Mouse (Mus musculus): Measurements from ENCODE around the gene Gstm1. TPM values are rescaled to one million over a fixed set of nuclear protein-coding genes. Genes with fewer than 3 reads are reported as not detected.
A peak's percentile ranks its signal among the peaks of the same experiment; 100 is the strongest.
"Not testable (repeated sequence)": the region's sequence is repeated elsewhere in the genome, so short reads cannot be mapped to it uniquely, and the experiment has no call there.

The Gstm1 gene
- polyA plus RNA-seq, 1 experiment from 2014 or later, result 335 TPM

DNA sequence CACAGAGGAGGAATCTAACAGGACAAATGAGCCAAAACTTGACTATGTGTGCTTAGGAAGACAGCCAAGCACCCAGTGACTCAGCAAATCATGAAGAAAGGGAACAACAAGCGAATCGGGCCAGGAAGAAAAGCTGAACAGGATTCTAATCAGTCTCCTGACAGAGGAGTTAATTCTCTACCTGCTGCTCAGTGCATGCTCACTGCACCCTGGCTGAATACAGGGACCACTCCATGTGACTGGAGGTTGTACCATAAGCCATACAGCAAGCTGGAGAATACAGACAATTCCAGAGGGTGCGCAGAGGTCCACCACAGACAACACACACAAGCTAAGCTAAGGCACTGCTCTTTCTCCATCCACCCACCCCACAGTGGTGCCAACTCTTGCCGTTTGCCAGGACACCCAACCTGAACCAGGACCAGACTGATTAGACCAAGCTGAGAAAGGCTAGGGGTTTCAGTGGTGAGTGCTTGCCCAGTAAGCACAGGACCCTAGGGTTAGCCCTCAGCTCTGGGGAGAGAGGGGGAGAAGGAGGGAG is 4.4 kb downstream of the Gstm1 start:
- Histone ChIP-seq H3K36me3 (no peaks in the 10 kb centered on the region), H3K27ac (no peak overlapping the region), H3K4me3 (replicated peaks) (no peak overlapping the region), H3K27me3 (replicated peaks) (no peaks in the 10 kb centered on the region), H3K9ac (no peak overlapping the region), H3K4me1 (replicated peaks) (peaks cover 19% of the 10 kb centered on the region), H3K4me2 (replicated peaks) (peak overlapping the region; percentile 21; the same call in 1 of the 2 replicates), H3K9me3 (no peaks in the 10 kb centered on the region)
- WGBS, result 75% methylated on average over 4 of the region's 4 CpGs
- no peak for ATAC-seq

GRCm38 (mm10) chr3:108011558-108011957 is 6.2 kb downstream of the Gstm1 start:
- H3K27me3 ChIP-seq (replicated peaks), result no peaks in the 10 kb centered on the region
- no peak for ATAC-seq
- no peak overlapping the region for H3K4me2 ChIP-seq (replicated peaks)
- H3K36me3 ChIP-seq, result no peaks in the 10 kb centered on the region
- 70% methylated on average over 3 of the region's 3 CpGs for WGBS
- no peak overlapping the region for H3K4me3 ChIP-seq (replicated peaks)
- H3K27ac ChIP-seq, result no peak overlapping the region
- H3K9ac ChIP-seq, result no peak overlapping the region
- 0 out of 2 replicates have a peak, but pooled peaks cover 11% of the 10 kb centered on the region for H3K4me1 ChIP-seq (replicated peaks)
- no peaks in the 10 kb centered on the region for H3K9me3 ChIP-seq

DNA sequence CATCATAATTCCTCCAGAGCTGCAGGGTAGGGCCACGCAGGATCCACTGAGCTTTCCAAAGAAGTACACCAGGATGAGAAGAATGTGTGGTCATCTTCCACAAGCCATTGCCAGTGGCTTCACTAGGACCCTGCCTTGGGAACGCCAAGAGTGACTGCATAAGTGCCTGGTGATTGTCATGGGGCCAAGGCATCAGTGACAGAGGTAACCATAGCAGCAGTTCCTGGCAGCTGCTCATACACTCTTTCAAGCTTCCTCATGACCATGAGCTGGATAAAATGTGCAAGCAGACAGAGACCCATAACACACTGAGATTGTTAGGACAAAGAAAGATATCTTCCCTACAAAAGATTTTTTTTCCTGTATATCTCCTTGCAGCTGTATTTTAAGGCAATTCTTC is 7.5 kb downstream of the Gstm1 start:
- Histone ChIP-seq H3K4me2 (replicated peaks) (no peak overlapping the region), H3K4me3 (replicated peaks) (no peak overlapping the region), H3K27me3 (replicated peaks) (no peaks in the 10 kb centered on the region), H3K27ac (no peak overlapping the region), H3K4me1 (replicated peaks) (0 out of 2 replicates have a peak, but pooled peaks cover 7% of the 10 kb centered on the region), H3K36me3 (no peaks in the 10 kb centered on the region), H3K9ac (no peak overlapping the region), H3K9me3 (no peaks in the 10 kb centered on the region)
- whole genome bisulfite sequencing, result 62% methylated on average over 2 of the region's 2 CpGs
- ATAC-seq, result no peak

- no peaks in the 10 kb centered on the region for H3K4me1 ChIP-seq (replicated peaks)
- no peak overlapping the region for H3K27ac ChIP-seq
- no peaks in the 10 kb centered on the region for H3K9me3 ChIP-seq
- no peak overlapping the region for H3K4me3 ChIP-seq (replicated peaks)
- WGBS, result 63% methylated on average over 8 of the region's 8 CpGs
- no peak overlapping the region for H3K4me2 ChIP-seq (replicated peaks)
- no peak for ATAC-seq
- no peaks in the 10 kb centered on the region for H3K36me3 ChIP-seq
- no peaks in the 10 kb centered on the region for H3K27me3 ChIP-seq (replicated peaks)
- no peak overlapping the region for H3K9ac ChIP-seq
Measured at GRCm38 (mm10) chr3:108002021-108002420, 15.8 kb downstream of the Gstm1 start.

GRCm38 (mm10) chr3:107999491-107999890 is 18.3 kb downstream of the Gstm1 start:
- no peaks in the 10 kb centered on the region for H3K4me1 ChIP-seq (replicated peaks)

GRCm38 (mm10) chr3:107998591-107998990 is 19.2 kb downstream of the Gstm1 start:
- H3K27me3 ChIP-seq (replicated peaks), result no peaks in the 10 kb centered on the region
- no peak overlapping the region for H3K27ac ChIP-seq
- no peak for ATAC-seq
- H3K9ac ChIP-seq, result no peak overlapping the region
- H3K4me2 ChIP-seq (replicated peaks), result no peak overlapping the region
- 80% methylated on average over 3 of the region's 3 CpGs for WGBS
- no peak overlapping the region for H3K4me3 ChIP-seq (replicated peaks)
- no peaks in the 10 kb centered on the region for H3K9me3 ChIP-seq
- no peaks in the 10 kb centered on the region for H3K36me3 ChIP-seq
- no peaks in the 10 kb centered on the region for H3K4me1 ChIP-seq (replicated peaks)

More at GRCm38 (mm10) chr3:107999491-107999890, 18.3 kb downstream of the Gstm1 start:
- no peaks in the 10 kb centered on the region for H3K36me3 ChIP-seq
- H3K4me3 ChIP-seq (replicated peaks), result no peak overlapping the region
- ATAC-seq, result no peak
- no peak overlapping the region for H3K27ac ChIP-seq
- no peaks in the 10 kb centered on the region for H3K27me3 ChIP-seq (replicated peaks)
- no peaks in the 10 kb centered on the region for H3K9me3 ChIP-seq
- H3K9ac ChIP-seq, result no peak overlapping the region
- WGBS, result 66% methylated on average over 3 of the region's 3 CpGs
- H3K4me2 ChIP-seq (replicated peaks), result no peak overlapping the region

GRCm38 (mm10) chr3:107996576-107996975 is 21.2 kb downstream of the Gstm1 start:
- no peaks in the 10 kb centered on the region for H3K27me3 ChIP-seq (replicated peaks)
- no peak overlapping the region for H3K27ac ChIP-seq
- H3K4me1 ChIP-seq (replicated peaks), result no peaks in the 10 kb centered on the region
- H3K4me2 ChIP-seq (replicated peaks), result no peak overlapping the region
- no peaks in the 10 kb centered on the region for H3K9me3 ChIP-seq
- H3K36me3 ChIP-seq, result no peaks in the 10 kb centered on the region
- no peak overlapping the region for H3K4me3 ChIP-seq (replicated peaks)
- no peak for ATAC-seq
- H3K9ac ChIP-seq, result no peak overlapping the region
- WGBS, result 92% methylated on average over 4 of the region's 4 CpGs

DNA sequence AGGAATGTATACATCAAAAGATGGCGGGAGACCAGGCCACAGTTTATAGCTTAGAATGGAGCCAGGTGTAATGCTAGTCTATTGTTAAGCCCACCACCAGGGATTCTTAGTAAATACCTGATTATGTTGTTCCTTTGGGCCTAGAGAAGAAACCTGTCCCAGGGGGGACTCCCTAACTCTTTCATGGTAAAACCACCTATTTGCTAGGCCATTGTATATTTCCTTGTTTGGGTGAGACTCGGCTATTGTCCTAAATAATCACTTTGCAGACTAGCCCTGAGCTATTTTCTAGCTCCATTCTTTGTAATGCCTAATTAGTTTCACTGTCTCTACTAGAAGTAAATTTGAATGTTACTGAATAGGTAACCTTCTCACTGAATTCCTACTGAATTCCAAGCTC is 21.8 kb downstream of the Gstm1 start:
- not testable (repeated sequence) for H3K9ac ChIP-seq; H3K4me2 ChIP-seq (replicated peaks); H3K9me3 ChIP-seq; H3K27me3 ChIP-seq (replicated peaks); H3K4me3 ChIP-seq (replicated peaks); H3K36me3 ChIP-seq; ATAC-seq; H3K4me1 ChIP-seq (replicated peaks); H3K27ac ChIP-seq
- 91% methylated on average over 2 of the region's 2 CpGs for WGBS

DNA sequence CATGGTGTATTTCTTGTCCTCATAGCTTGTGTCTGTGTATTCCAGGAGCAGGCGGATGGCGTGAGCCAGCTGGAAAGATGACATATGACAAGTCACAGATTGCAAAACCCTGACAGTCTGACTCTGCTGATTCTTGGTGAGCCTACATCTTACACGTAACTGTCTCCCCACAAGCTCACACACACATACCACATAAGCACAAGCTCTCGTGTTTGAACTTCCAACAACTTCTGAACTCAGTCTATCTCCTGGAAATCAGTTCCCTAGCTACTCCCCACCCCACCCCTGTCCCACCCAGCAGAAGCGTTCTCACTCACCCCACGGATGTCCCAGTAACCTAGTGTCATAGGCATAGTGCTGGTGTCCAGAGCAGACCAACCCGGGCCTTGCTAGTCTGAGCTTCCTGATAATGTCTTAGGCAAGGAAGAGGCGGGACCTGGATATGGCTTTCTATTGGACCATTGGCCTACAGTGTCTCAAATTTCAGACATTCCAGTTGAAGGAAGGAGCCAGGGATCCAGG is 31.7 kb downstream of the Gstm1 start, which contains the start of gene Gstm2:
Gene Gstm2 (minus strand): TSS at position 413 of the 522 bp plus-strand sequence.
- Histone ChIP-seq H3K27ac (peak within 1 kb of the TSS; percentile 74), H3K27me3 (replicated peaks) (no peaks in the 10 kb centered on the region), H3K9ac (no peak within 1 kb of the TSS), H3K4me1 (replicated peaks) (peaks cover 15% of the 10 kb centered on the region), H3K9me3 (no peaks in the 10 kb centered on the region), H3K36me3 (no peaks in the 10 kb centered on the region), H3K4me2 (replicated peaks) (peak within 1 kb of the TSS; percentile 54), H3K4me3 (replicated peaks) (peak within 1 kb of the TSS; percentile 32)
- WGBS, result 22% methylated on average over 8 of the region's 8 CpGs
- peak; percentile 98 for ATAC-seq

GRCm38 (mm10) chr3:107985141-107985540 is 32.6 kb downstream of the Gstm1 start:
- not testable (repeated sequence) for ATAC-seq
- H3K27ac ChIP-seq, result peak overlapping the region; percentile 32; the same call in 1 of the 2 replicates

GRCm38 (mm10) chr3:107984471-107984870 is 33.3 kb downstream of the Gstm1 start:
- Histone ChIP-seq H3K27ac (no peak overlapping the region), H3K4me1 (replicated peaks) (peaks cover 15% of the 10 kb centered on the region), H3K4me3 (replicated peaks) (no peak overlapping the region), H3K4me2 (replicated peaks) (no peak overlapping the region), H3K9ac (no peak overlapping the region), H3K9me3 (no peaks in the 10 kb centered on the region), H3K27me3 (replicated peaks) (no peaks in the 10 kb centered on the region), H3K36me3 (no peaks in the 10 kb centered on the region)
- 76% methylated on average over 5 of the region's 5 CpGs for WGBS
- no peak for ATAC-seq

More at GRCm38 (mm10) chr3:107985141-107985540, 32.6 kb downstream of the Gstm1 start:
- peak overlapping the region; percentile 54 for H3K4me2 ChIP-seq (replicated peaks)
- not testable (repeated sequence) for H3K4me3 ChIP-seq (replicated peaks); H3K9ac ChIP-seq; H3K36me3 ChIP-seq; H3K9me3 ChIP-seq; H3K27me3 ChIP-seq (replicated peaks)
- WGBS, result 90% methylated on average over 2 of the region's 2 CpGs
- H3K4me1 ChIP-seq (replicated peaks), result peaks cover 15% of the 10 kb centered on the region

GRCm38 (mm10) chr3:107983771-107984170 is 34.0 kb downstream of the Gstm1 start:
- no peak overlapping the region for H3K9ac ChIP-seq
- 64% methylated on average over 3 of the region's 3 CpGs for WGBS
- ATAC-seq, result no peak
- H3K9me3 ChIP-seq, result no peaks in the 10 kb centered on the region
- H3K4me2 ChIP-seq (replicated peaks), result no peak overlapping the region
- H3K27me3 ChIP-seq (replicated peaks), result no peaks in the 10 kb centered on the region
- no peak overlapping the region for H3K4me3 ChIP-seq (replicated peaks)
- H3K27ac ChIP-seq, result no peak overlapping the region
- H3K4me1 ChIP-seq (replicated peaks), result peaks cover 15% of the 10 kb centered on the region
- no peaks in the 10 kb centered on the region for H3K36me3 ChIP-seq

- Histone ChIP-seq H3K4me3 (replicated peaks) (no peak overlapping the region), H3K4me1 (replicated peaks) (peaks cover 15% of the 10 kb centered on the region), H3K27ac (no peak overlapping the region), H3K9me3 (no peaks in the 10 kb centered on the region), H3K9ac (no peak overlapping the region), H3K36me3 (no peaks in the 10 kb centered on the region), H3K4me2 (replicated peaks) (no peak overlapping the region), H3K27me3 (replicated peaks) (no peaks in the 10 kb centered on the region)
- no peak for ATAC-seq
- 84% methylated on average over 6 of the region's 6 CpGs for WGBS
Measured at GRCm38 (mm10) chr3:107982726-107983125, 35.0 kb downstream of the Gstm1 start.

Measured in intestine, embryonic 15.5 days (tissue).